Mouse (Mus musculus) heart, postnatal 0 days (tissue): ENCODE results near the gene Olfr521.

Source experiments
- CTCF ChIP-seq: IDR thresholded peaks from 2 replicates; pipeline ENCODE4 v1.5.1; 2016; ENCODE audit warnings: antibody characterized with exemption, control low read depth, low read depth
- EP300 ChIP-seq: IDR thresholded peaks from 2 replicates; pipeline ENCODE4 v1.6.1; 2016; ENCODE audit warnings: antibody characterized with exemption, low read depth

GRCm38 (mm10) chr7:99781916-99782315, 18.6 kb downstream of the Olfr521 start:
- no peak for TF ChIP-seq EP300
- no peak for TF ChIP-seq CTCF
